Mouse (Mus musculus) E14TG2a.4 (cell line): ENCODE data around the gene Faah.

Source experiments
- H3K27me3 ChIP-seq: 2 replicates; pipeline ENCODE4 v1.6.1; 2014; ENCODE audit warnings: low read length, control low read depth; ENCODE audit not compliant: insufficient read depth
- H3K36me3 ChIP-seq: 2 replicates; pipeline ENCODE4 v1.6.1; 2014; ENCODE audit warnings: low read length, control low read depth; ENCODE audit not compliant: insufficient read depth
- H3K4me1 ChIP-seq: replicated peaks from 2 replicates; pipeline ENCODE4 v1.6.1; 2014; ENCODE audit warnings: low read depth, low read length, control low read depth
- H3K4me3 ChIP-seq: replicated peaks from 2 replicates; pipeline ENCODE4 v1.5.1; 2014; ENCODE audit warnings: mild to moderate bottlenecking, low read length
- H3K9me3 ChIP-seq: 2 replicates; pipeline ENCODE4 v1.6.1; 2014; ENCODE audit warnings: low read length, control low read depth
- CTCF ChIP-seq: conservative IDR thresholded peaks from 2 replicates; pipeline ENCODE4 v1.5.1; 2014; ENCODE audit warnings: low read length
- NANOG ChIP-seq: IDR thresholded peaks from 2 replicates; pipeline ENCODE4 v1.6.1; 2014; ENCODE audit warnings: borderline replicate concordance, low read length, mixed read lengths
- POU5F1 ChIP-seq: IDR thresholded peaks from 2 replicates; pipeline ENCODE4 v1.6.1; 2014; ENCODE audit warnings: low read length, borderline replicate concordance

Gene Faah

GRCm38 (mm10) chr4:115987858-115988530 is 29.7 kb downstream of the Faah start:
- no peaks in the 10 kb centered on the region for H3K36me3 ChIP-seq
- TF ChIP-seq NANOG: no peak
- TF ChIP-seq POU5F1: no peak
- no peak for TF ChIP-seq CTCF
- H3K27me3 ChIP-seq: peaks cover 13% of the 10 kb centered on the region
- peaks cover 22% of the 10 kb centered on the region for H3K4me1 ChIP-seq
- peaks cover 22% of the 10 kb centered on the region for H3K9me3 ChIP-seq
- H3K4me3 ChIP-seq: no peak overlapping the region

DNA sequence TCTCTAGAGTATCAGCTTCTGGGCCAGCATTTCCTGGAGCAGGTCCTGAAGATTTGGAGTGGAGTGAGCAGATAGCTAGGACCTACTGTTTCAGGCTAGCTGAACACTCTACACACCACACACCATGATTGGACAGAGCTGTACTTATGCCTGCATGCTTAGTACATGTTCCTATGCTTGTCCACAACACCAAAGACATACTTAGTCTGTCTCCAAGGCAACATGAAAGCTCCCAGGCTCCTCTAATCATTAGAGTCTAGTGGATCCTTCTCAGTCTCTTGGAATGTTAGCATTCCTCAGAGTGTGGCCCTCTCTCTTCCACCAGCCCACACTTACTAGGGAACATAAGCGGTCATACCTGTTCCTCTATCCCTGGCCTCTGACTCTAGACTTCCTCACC is 30.3 kb downstream of the Faah start:
- H3K9me3 ChIP-seq: peaks cover 16% of the 10 kb centered on the region
- TF ChIP-seq CTCF (no peak), NANOG (no peak), POU5F1 (no peak)
- peaks cover 14% of the 10 kb centered on the region for H3K27me3 ChIP-seq
- no peaks in the 10 kb centered on the region for H3K36me3 ChIP-seq
- H3K4me3 ChIP-seq: no peak overlapping the region
- peaks cover 22% of the 10 kb centered on the region for H3K4me1 ChIP-seq

- peak overlapping the region; percentile 57; the same call in 1 of the 2 replicates for H3K4me3 ChIP-seq
- peaks cover 35% of the 10 kb centered on the region for H3K27me3 ChIP-seq
- peaks cover 29% of the 10 kb centered on the region for H3K4me1 ChIP-seq
- H3K9me3 ChIP-seq: 0 out of 2 replicates have a peak, but pooled peaks cover 3% of the 10 kb centered on the region
- TF ChIP-seq CTCF (peak; percentile 33), NANOG (no peak)
- H3K36me3 ChIP-seq: no peaks in the 10 kb centered on the region
These were observed 32.8 kb downstream of the Faah start for GRCm38 (mm10) chr4:115984967-115985366.

DNA sequence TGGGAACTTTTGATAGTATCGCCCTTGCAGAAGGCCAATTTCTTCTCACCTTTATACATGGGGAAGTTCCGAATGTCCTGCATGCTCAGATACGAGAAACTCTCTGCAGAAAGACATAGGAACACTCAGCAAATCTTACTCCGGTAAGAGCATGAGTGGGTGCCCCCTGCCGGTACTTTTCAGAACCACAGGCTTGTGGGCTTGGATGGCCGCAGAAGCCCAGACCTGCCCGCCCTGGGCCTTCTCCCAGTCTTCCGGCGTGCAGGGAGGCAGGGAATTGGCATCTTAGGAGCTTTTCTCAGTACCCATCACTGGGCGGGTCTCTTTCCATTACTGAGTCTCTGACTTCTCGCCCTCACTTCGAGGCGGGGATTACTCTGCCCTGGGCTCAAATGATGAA is 33.6 kb downstream of the Faah start:
- Histone ChIP-seq H3K4me1 (peaks cover 33% of the 10 kb centered on the region), H3K4me3 (peak overlapping the region; percentile 57), H3K36me3 (no peaks in the 10 kb centered on the region), H3K27me3 (peaks cover 43% of the 10 kb centered on the region), H3K9me3 (peaks cover 4% of the 10 kb centered on the region)
- TF ChIP-seq NANOG (no peak), CTCF (peak; percentile 74), POU5F1 (no peak)

- peaks cover 40% of the 10 kb centered on the region for H3K4me1 ChIP-seq
- H3K27me3 ChIP-seq: peaks cover 70% of the 10 kb centered on the region
- H3K4me3 ChIP-seq: no peak overlapping the region
- no peaks in the 10 kb centered on the region for H3K36me3 ChIP-seq
- H3K9me3 ChIP-seq: peaks cover 16% of the 10 kb centered on the region
- peak; percentile 56 for TF ChIP-seq CTCF
- no peak for TF ChIP-seq NANOG
- no peak for TF ChIP-seq POU5F1
These were observed 37.0 kb downstream of the Faah start for GRCm38 (mm10) chr4:115980676-115981075.

- TF ChIP-seq CTCF (no peak), POU5F1 (no peak), NANOG (no peak)
- peaks cover 80% of the 10 kb centered on the region for H3K27me3 ChIP-seq
- peaks cover 16% of the 10 kb centered on the region for H3K9me3 ChIP-seq
- H3K4me1 ChIP-seq: peaks cover 28% of the 10 kb centered on the region
- no peaks in the 10 kb centered on the region for H3K36me3 ChIP-seq
- H3K4me3 ChIP-seq: peak overlapping the region; percentile 68
These were observed 38.3 kb downstream of the Faah start for GRCm38 (mm10) chr4:115979437-115979836.

DNA sequence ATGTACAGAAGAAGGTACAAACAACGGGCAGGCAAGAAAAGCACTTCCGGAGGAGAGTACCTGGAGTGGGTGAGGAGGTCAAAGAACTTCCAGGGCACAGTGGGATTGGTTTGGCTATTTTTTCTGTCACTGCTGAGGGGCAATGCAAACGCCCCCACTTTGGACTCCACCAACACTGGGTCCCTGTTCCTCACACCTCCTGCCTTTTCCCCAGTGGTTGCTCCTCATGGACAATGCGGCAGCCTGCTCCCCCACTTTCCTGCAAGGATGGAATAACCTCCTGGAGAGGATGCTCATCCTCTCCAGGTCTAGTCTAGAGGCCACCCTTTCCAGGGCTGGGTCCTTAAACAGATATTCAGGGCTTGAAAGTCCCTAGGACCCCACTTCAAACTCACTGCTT is 38.8 kb downstream of the Faah start:
- Histone ChIP-seq H3K4me1 (peaks cover 24% of the 10 kb centered on the region), H3K9me3 (peaks cover 16% of the 10 kb centered on the region), H3K36me3 (no peaks in the 10 kb centered on the region), H3K4me3 (no peak overlapping the region; the same call in 1 of the 2 replicates), H3K27me3 (peaks cover 84% of the 10 kb centered on the region)
- TF ChIP-seq POU5F1: no peak
- TF ChIP-seq NANOG: no peak
- no peak for TF ChIP-seq CTCF

GRCm38 (mm10) chr4:115972543-115972942 is 45.2 kb downstream of the Faah start:
- Histone ChIP-seq H3K4me3 (peak overlapping the region; percentile 67), H3K36me3 (no peaks in the 10 kb centered on the region), H3K27me3 (peaks cover 93% of the 10 kb centered on the region), H3K4me1 (peaks cover 6% of the 10 kb centered on the region), H3K9me3 (no peaks in the 10 kb centered on the region)
- TF ChIP-seq NANOG (no peak), POU5F1 (no peak), CTCF (no peak)

DNA sequence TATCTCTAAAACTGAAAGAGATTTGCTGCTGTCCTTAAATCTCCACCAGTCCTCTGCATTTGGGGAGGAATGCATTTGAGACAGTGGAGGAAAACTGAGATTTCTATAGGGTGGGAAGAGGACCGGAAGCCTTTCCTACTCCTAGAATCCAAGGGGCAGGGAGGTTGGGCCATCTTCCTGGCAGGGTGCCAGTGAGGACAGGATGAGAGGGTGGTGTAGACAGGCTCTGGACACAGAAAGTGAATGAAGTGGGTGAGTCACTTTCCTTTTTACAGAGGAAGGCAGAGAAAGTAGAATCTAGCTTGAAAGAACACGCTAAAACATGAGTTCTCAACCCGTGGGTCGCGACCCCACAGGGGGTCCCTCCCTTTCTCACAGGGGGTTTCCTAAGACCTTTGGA is 53.3 kb downstream of the Faah start:
- H3K4me1 ChIP-seq: peaks cover 48% of the 10 kb centered on the region
- TF ChIP-seq NANOG (no peak), CTCF (no peak), POU5F1 (no peak)

More for the DNA sequence above, 53.3 kb downstream of the Faah start:
- Histone ChIP-seq H3K9me3 (peaks cover 6% of the 10 kb centered on the region; the same call in 1 of the 2 replicates), H3K27me3 (peaks cover 91% of the 10 kb centered on the region), H3K36me3 (no peaks in the 10 kb centered on the region), H3K4me3 (no peak overlapping the region)
